Mouse (Mus musculus) c-Kit-negative CD71-positive TER-119-positive erythroid progenitor cells, embryonic 14.5 days (primary cell): ENCODE measurements at regions not wholly inside any gene's neighbourhood (a gene's known extent, or its start where the extent isn't known, plus 50 kb on each side); places are given as distances from the start of the nearest gene placed in this dataset.

ENCODE experiments used
- DNase-seq: peaks from one replicate; pipeline ENCODE4 v3.0.0-alpha.2; 2013; ENCODE audit warnings: low read depth, low spot score

DNA sequence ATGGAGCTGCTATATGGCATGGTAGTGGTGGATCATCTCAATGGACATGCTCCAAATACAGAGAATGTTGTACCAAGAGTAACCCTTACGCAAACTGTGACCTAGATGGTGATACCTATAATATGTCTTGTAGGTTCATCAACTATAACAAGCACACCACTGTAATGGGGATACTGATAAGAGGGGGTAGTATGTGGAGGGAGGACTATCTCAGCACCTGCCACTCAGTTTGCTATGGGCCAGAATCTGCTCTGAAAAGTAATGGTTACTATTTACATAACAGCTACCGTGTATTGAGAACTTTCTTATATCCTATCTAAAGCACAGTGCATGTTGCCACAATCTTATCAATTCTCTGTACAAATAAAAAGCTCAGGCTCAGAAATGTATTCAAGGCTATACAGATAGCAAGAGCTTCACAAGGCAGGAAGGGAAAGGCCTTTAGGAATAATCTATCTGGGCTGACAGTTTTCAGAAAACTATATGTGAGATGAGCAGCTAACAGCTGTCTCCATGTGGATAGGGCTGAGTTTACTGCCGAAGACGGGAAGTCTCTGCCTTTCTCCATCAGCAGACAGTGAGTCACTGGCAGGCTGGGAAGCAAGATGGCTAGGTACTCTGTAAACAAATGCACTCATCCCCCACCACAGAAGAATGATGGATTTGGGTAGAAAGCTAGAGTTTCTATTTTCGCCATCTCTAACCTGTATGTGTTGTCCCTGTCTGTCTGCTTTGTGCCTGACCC, 77.1 kb upstream of the Nck2 start:
- DNase-seq = no peak

DNA sequence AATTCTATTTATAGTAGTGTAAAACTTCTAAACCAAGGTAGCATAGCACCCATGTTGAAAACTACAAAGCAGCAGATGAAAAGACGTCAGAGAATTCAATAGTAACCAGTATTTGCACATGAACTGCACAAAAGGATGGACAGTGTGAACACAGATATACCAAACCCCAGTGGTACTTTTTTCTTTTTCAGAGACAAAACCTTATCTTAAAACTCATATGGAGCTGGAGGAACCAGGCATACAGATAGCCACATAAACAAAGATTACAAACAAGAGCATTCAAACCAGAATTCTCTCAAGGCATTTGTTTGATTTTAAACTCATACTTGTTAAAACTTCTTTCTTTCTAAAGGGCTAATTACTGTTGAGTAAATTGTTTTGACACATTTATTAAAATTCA, 72.5 kb upstream of the Nck2 start:
- DNase-seq = no peak

DNA sequence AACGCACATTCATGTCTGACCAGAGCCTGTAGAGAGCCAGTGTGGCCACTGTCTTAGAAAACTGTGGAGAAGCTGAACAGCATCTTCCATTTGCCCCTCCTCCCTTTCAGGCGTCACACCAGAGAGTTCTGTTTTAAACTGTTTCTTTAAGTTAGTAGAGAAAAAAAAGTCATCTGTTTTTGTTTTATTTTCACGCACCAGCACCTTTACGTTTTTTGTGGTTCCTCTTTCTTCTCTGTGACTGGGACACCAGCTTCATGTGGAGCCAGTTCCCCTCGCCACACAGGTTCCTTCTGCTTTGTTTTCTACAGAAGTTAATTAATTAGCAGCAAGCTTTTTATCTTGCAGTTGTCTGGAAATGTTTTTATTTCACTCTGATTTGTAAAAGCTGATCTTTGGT, 69.4 kb upstream of the Nck2 start:
- no peak for DNase-seq

DNA sequence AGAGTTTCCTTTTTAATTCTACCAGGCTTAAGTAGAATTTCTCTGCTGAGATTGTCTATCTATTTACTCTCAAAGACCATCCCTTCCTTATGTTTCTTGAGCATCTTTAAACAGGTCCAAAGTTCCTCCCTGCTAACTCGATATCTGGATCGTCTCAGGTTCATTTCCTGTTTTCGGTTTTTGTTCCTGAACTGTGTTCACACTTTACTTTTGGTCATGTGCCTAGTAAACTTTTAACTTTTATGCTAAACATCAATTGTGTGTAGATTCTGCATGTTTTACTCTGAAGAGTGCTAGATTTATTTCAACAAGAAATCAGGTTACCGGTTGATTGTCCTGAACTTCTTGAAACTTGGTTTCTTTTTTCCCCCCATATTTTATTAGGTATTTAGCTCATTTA, 68.5 kb upstream of the Nck2 start:
- no peak for DNase-seq

DNA sequence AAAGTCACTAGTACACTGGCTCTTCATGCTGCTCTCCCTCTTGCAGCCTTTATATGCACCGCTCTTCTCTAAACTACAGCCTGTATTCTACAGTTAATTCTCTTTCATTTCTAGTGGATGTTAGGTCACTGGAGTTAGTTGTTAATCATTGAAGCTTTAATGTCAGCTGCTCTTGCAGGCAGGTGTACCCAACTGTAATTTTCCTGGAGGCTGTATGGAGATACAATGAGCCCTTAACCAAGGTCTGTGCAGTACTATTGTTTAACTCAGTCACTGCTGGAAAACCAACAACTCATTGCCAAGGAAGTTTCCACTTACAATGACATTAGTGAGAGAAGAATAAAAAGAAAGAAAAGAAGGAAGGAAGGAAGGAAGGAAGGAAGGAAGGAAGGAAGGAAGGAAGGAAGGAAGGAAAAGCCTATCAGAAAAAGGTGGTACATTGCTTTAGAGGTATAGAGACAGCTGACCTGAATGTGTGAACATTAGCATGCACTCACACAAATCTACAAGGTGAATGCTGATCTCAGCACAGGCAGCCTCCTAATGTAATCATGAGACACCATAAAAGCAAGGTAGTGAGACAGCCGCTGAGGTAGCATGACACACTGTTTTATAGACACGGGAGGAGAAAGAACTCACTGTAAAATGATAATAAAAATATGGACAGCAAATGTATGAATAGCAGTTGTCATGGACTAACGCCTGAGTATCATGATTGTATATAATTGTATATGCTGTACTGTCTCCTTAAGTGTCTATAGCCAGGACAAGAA, 66.7 kb upstream of the Nck2 start:
- DNase-seq = no peak

DNA sequence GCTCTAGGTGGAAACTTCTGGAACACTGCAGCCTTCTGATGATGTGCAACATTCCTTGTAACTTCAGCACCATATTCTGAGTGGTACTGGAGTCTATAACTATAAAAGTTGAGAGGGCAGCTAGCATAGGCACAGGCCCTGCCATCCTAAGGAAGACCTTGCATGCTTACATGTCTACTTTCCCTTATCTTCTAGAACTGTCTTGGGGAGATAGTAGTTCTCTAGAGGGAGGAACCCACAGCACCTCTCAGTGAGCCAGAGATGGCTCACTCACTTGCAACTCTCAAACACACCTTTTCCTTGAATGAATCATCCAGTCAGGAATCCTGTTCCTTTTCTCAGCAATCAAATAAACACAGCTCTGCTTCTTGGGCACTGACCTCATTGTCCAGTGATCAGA, 59.4 kb upstream of the Nck2 start:
- no peak for DNase-seq

DNA sequence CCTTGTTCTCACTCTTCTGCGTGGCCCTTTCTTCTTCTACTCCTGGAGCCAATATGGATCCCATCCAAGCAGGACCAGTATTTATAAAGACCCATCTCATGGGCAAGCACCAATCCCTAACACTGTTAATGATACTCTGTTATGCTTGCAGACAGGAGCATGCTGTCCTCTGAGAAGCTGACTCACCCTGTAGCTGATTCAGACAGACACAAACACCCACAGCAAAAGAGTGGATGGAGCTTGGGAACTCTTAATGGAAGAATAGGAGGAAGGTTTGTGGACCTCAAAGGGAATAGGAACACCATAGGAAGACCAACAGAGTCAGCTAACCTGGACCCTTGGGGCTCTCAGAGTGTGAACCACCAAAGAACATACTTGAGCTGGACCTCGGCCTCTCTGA, 50.3 kb upstream of the Nck2 start:
- DNase-seq = no peak
